Mouse (Mus musculus) limb, embryonic 12.5 days (tissue): Measurements from ENCODE around the gene Fgd3. TPM values are rescaled to one million over a fixed set of nuclear protein-coding genes. Genes with fewer than 3 reads are reported as not detected.

ENCODE experiments used
- ATAC-seq: fragments of 200-750 bp; cut with Nextera tagmentation; 2 replicates; pipeline ENCODE4 v1.8.0; 2017; ENCODE audit warnings: low read depth, moderate TSS enrichment; ENCODE audit not compliant: insufficient number of reproducible peaks, insufficient read depth, low FRiP score, low TSS enrichment
- H3K27ac ChIP-seq: fragments of 300-500 bp; sonication (generic); 2 replicates; pipeline ENCODE4 v1.5.1; 2016; ENCODE audit warnings: mild to moderate bottlenecking, moderate library complexity
- H3K27me3 ChIP-seq: fragments of 300-500 bp; sonication (generic); 2 replicates; pipeline ENCODE4 v1.6.1; 2016; ENCODE audit warnings: mild to moderate bottlenecking, moderate library complexity
- H3K36me3 ChIP-seq: fragments of 300-500 bp; sonication (generic); 2 replicates; pipeline ENCODE4 v1.6.1; 2016; ENCODE audit warnings: mild to moderate bottlenecking, moderate library complexity
- H3K4me1 ChIP-seq: fragments of 300-500 bp; sonication (generic); replicated peaks from 2 replicates; pipeline ENCODE4 v1.6.1; 2016
- H3K4me2 ChIP-seq: fragments of 300-500 bp; sonication (generic); 2 replicates; pipeline ENCODE4 v1.6.1; 2016; ENCODE audit warnings: mild to moderate bottlenecking, moderate library complexity
- H3K4me3 ChIP-seq: fragments of 300-500 bp; sonication (generic); replicated peaks from 2 replicates; pipeline ENCODE4 v1.5.1; 2016; ENCODE audit warnings: mild to moderate bottlenecking
- H3K9ac ChIP-seq: fragments of 300-500 bp; sonication (generic); replicated peaks from 2 replicates; pipeline ENCODE4 v1.6.1; 2016; ENCODE audit warnings: mild to moderate bottlenecking, moderate library complexity
- H3K9me3 ChIP-seq: fragments of 300-500 bp; sonication (generic); 2 replicates; pipeline ENCODE4 v1.6.1; 2016; ENCODE audit warnings: mild to moderate bottlenecking, moderate library complexity
- WGBS: fragments of 180-500 bp; shearing (Covaris S2); methylation state at CpG from one replicate; pipeline ENCODE4 v1.1.7; 2016; 5-methylcytosine and 5-hydroxymethylcytosine counted together
- polyA plus RNA-seq: library from polyadenylated mRNA; unstranded; fragments of >200 nt; fragmentation: Nextera tagmentation; extraction: Ambion mirVana; gene quantifications from 2 replicates; pipeline ENCODE4 v1.2.1, GENCODE M21; 2016

The Fgd3 gene
- polyA plus RNA-seq, 1 experiment from 2014 or later = 0.66 TPM

GRCm38 (mm10) chr13:49353991-49354507 lies 33.9 kb upstream of the Fgd3 start:
- H3K27me3 ChIP-seq = no peaks in the 10 kb centered on the region

DNA sequence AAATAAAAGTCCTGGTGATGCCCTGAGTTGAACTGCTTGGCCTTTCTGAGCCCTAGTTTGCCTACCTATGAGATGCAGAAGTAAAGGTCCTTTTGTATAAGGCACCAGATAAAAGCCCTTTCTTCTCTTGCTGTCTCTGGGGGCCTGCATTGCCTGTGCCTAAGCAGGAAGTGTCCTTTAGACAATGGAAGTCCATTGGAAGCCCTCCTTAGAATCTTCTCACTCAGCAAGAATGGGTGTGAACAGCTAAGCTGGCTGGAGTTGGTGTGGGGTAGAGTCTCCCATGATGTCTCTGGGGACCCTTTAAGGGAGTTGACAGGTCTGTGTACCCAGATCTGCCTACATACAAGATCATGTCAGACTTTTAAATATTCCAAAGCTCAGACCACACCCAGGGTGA lies 33.3 kb upstream of the Fgd3 start:
- Histone ChIP-seq H3K4me1 (peaks cover 8% of the 10 kb centered on the region), H3K36me3 (peaks cover 18% of the 10 kb centered on the region), H3K27ac (no peak overlapping the region), H3K4me2 (no peak overlapping the region), H3K27me3 (no peaks in the 10 kb centered on the region), H3K4me3 (no peak overlapping the region), H3K9ac (no peak overlapping the region), H3K9me3 (no peaks in the 10 kb centered on the region)
- no peak for ATAC-seq

More at GRCm38 (mm10) chr13:49353991-49354507, 33.9 kb upstream of the Fgd3 start:
- Histone ChIP-seq H3K9me3 (no peaks in the 10 kb centered on the region), H3K9ac (no peak overlapping the region), H3K4me1 (peaks cover 8% of the 10 kb centered on the region), H3K4me2 (no peak overlapping the region), H3K27ac (no peak overlapping the region), H3K36me3 (peaks cover 18% of the 10 kb centered on the region), H3K4me3 (no peak overlapping the region)
- WGBS = 78% methylated on average over 5 of the region's 5 CpGs
- ATAC-seq = no peak

DNA sequence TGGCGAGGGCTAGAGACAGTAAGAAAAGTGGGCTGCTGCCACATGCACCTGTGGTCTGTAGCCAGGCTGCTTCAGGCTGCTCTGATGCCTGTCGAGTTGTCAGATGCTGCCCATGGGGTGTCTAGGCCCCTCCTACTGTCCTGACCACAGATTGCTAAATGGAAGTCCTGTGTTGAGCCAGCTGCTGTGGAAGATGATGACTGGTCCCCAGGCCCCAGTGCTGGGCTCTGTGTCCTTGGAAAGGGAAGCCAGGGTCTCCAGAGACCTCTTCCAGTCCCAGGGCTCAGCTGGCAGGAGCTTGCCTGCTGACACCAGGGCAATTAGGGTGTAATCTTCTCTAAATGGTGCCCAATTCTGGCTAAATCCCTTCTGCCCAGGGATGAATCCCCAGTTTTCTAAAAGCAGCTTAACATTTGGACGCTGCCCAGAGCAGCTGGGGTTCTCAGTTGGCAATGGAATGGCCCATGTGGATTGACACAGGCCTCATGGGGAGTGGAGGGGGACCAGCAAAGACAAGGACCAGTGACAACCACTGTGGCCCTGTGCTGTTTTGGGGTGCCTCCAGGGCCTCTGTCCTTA lies 32.6 kb upstream of the Fgd3 start:
- H3K4me2 ChIP-seq = no peak overlapping the region
- H3K4me1 ChIP-seq = peaks cover 8% of the 10 kb centered on the region
- H3K9ac ChIP-seq = no peak overlapping the region
- ATAC-seq = no peak
- peaks cover 17% of the 10 kb centered on the region for H3K36me3 ChIP-seq
- H3K27me3 ChIP-seq = no peaks in the 10 kb centered on the region
- no peak overlapping the region for H3K4me3 ChIP-seq
- 88% methylated on average over 3 of the region's 3 CpGs for whole genome bisulfite sequencing
- no peaks in the 10 kb centered on the region for H3K9me3 ChIP-seq
- H3K27ac ChIP-seq = no peak overlapping the region

DNA sequence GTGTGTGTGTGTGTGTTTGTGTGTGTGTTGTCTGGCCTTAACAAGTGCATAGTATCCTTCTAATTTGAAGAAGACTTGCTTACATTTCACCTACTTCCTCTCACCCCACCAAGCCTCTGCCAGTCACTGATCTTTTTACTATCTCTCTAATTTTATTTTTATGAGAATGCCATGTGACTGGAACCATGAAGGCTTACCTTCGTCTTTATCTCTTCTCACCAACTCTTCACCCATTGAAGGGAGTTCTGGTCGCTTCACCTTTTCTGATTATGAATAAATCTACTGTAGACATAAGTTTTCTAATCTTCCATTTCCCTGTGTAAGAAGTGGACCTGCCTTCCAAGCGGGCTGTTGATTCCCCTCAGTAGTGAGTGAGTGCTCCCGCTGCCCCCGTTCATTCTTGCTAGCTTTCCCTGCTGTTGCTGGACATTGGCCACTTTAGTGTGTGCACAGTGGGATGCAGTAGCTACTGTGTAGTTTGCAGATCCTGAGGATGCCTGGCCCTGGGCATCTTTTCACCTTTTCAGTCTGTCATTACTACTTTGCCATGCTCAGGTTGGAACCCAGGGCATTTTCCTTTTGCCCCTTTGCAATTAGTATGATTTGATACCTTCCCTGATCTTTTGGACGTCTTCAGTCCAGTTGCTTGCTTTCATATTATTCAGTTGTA lies 29.9 kb upstream of the Fgd3 start:
- H3K4me3 ChIP-seq = no peak overlapping the region
- no peak overlapping the region for H3K4me2 ChIP-seq
- no peaks in the 10 kb centered on the region for H3K9me3 ChIP-seq
- peaks cover 16% of the 10 kb centered on the region for H3K4me1 ChIP-seq
- no peak for ATAC-seq
- no peaks in the 10 kb centered on the region for H3K27me3 ChIP-seq
- H3K9ac ChIP-seq = no peak overlapping the region
- H3K27ac ChIP-seq = no peak overlapping the region
- H3K36me3 ChIP-seq = no peaks in the 10 kb centered on the region
- WGBS = 92% methylated on average over 6 of the region's 6 CpGs

DNA sequence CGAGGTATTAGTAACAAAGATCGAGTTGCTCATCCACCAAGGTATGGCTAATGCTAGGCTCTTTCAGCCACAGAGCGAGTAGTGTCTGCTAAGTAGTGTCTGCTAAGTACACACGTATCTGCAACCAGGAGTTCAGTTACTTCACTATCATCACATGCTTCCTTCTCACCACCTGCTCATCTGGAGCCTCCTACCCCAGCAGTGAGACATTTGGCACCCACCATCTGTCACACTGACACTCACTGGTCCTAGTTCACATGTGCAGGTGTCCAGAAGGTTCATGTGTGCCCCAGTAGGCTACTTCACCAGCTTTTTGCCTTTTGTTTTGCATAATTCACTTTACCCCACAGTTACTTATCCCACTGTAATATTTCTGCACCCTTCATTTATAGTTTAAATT lies 29.2 kb upstream of the Fgd3 start:
- 88% methylated on average over 4 of the region's 4 CpGs for WGBS
- Histone ChIP-seq H3K27me3 (no peaks in the 10 kb centered on the region), H3K36me3 (no peaks in the 10 kb centered on the region), H3K4me3 (no peak overlapping the region), H3K9ac (no peak overlapping the region), H3K9me3 (no peaks in the 10 kb centered on the region), H3K4me2 (no peak overlapping the region), H3K27ac (no peak overlapping the region), H3K4me1 (peaks cover 22% of the 10 kb centered on the region)
- ATAC-seq = no peak

DNA sequence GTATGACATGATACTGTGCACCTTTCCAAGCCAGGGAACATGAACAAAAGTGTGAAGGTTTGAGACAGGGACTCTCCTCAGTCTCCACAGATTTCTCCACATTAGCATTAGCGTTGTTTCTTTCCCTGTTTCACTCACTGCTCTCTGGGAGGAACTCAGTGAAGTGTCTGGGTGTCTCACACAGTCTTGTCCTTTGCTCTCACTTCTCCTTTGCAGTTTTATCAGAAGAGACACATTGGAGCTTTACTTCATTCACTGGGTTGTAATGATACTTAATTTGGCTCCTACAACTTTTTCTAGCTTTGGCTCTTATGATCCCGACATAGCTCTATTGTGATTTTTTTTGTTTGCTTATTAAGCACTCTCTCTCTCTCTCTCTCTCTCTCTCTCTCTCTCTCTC lies 28.4 kb upstream of the Fgd3 start:
- WGBS = 92% methylated on average over 2 of the region's 2 CpGs
- ATAC-seq = no peak
- H3K27ac ChIP-seq = no peak overlapping the region
- no peaks in the 10 kb centered on the region for H3K27me3 ChIP-seq
- no peak overlapping the region for H3K4me3 ChIP-seq
- H3K36me3 ChIP-seq = no peaks in the 10 kb centered on the region
- H3K9me3 ChIP-seq = no peaks in the 10 kb centered on the region
- H3K4me2 ChIP-seq = no peak overlapping the region
- peaks cover 28% of the 10 kb centered on the region for H3K4me1 ChIP-seq
- no peak overlapping the region for H3K9ac ChIP-seq

DNA sequence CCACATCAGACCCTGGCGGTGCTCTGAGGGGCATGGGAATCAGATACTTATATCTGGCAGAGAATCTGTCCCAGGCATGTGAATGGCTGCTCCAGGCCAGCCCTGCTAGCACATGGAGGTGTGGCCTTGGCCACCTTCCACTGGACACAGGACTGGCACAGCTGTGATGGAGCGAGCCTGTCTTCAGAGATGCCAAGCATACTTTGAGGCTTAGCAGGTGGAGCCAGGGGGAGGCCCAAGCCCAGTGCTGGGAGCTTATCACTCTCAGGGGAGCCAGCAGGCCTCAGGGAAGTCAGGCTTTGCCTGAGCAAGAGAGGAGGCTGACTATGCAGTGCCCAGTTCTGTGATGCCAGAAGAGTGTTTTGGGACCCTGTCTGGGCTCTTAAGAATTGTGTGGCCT lies 25.4 kb upstream of the Fgd3 start:
- Histone ChIP-seq H3K4me2 (no peak overlapping the region), H3K27ac (no peak overlapping the region), H3K4me1 (peaks cover 38% of the 10 kb centered on the region), H3K9ac (no peak overlapping the region), H3K4me3 (no peak overlapping the region), H3K36me3 (no peaks in the 10 kb centered on the region), H3K9me3 (no peaks in the 10 kb centered on the region), H3K27me3 (no peaks in the 10 kb centered on the region)
- ATAC-seq = no peak
- WGBS = 89% methylated on average over 2 of the region's 2 CpGs

GRCm38 (mm10) chr13:49344567-49344966 lies 24.5 kb upstream of the Fgd3 start:
- ATAC-seq = no peak
- Histone ChIP-seq H3K27me3 (no peaks in the 10 kb centered on the region), H3K4me3 (no peak overlapping the region), H3K4me2 (no peak overlapping the region), H3K9ac (no peak overlapping the region), H3K9me3 (no peaks in the 10 kb centered on the region), H3K36me3 (no peaks in the 10 kb centered on the region), H3K27ac (no peak overlapping the region), H3K4me1 (peaks cover 42% of the 10 kb centered on the region)
- WGBS = 86% methylated on average over 8 of the region's 8 CpGs

DNA sequence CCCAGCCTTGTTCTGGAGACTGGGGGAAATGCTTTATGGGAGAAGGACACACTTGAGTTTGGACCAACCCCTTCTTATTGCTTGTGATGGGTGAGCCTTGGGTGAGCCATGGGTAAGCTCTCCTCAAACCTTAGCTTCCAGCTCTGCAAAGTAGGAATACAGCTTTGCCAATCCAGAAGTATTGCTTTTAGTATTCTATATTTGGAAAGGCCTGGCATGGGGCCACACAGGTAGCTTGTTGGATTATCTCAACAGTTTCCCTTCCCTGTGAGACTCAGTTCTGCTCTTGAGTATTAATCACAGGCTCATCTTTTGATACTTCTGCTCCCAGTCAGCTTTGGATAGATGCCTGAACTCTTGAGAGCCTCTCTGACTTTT lies 22.6 kb upstream of the Fgd3 start:
- Histone ChIP-seq H3K4me3 (peak overlapping the region; percentile 88), H3K4me1 (peaks cover 42% of the 10 kb centered on the region), H3K9me3 (no peaks in the 10 kb centered on the region), H3K4me2 (peak overlapping the region; percentile 90), H3K27me3 (no peaks in the 10 kb centered on the region), H3K36me3 (no peaks in the 10 kb centered on the region), H3K27ac (no peak overlapping the region), H3K9ac (peak overlapping the region; percentile 87; the same call in 1 of the 2 replicates)
- ATAC-seq = no peak

- ATAC-seq = peak; percentile 12; the same call in 1 of the 2 replicates
- peaks cover 42% of the 10 kb centered on the region for H3K4me1 ChIP-seq
- H3K27me3 ChIP-seq = no peaks in the 10 kb centered on the region
- no peaks in the 10 kb centered on the region for H3K36me3 ChIP-seq
- H3K9me3 ChIP-seq = no peaks in the 10 kb centered on the region
- WGBS = 9% methylated on average over 25 of the region's 25 CpGs
- H3K4me3 ChIP-seq = peak overlapping the region; percentile 88
- peak overlapping the region; percentile 90 for H3K4me2 ChIP-seq
- H3K27ac ChIP-seq = peak overlapping the region; percentile 69; the same call in 1 of the 2 replicates
- peak overlapping the region; percentile 87 for H3K9ac ChIP-seq
These were observed 22.0 kb upstream of the Fgd3 start for GRCm38 (mm10) chr13:49341831-49342722.
